Mouse (Mus musculus): Measurements from ENCODE around the gene Bpifb9b. TPM values are rescaled to one million over a fixed set of nuclear protein-coding genes. Genes with fewer than 3 reads are reported as not detected.
A peak's percentile ranks its signal among the peaks of the same experiment; 100 is the strongest.
"Not testable (repeated sequence)": the region's sequence is repeated elsewhere in the genome, so short reads cannot be mapped to it uniquely, and the experiment has no call there.

The Bpifb9b gene
- total and polyA plus RNA-seq, 2 experiments from 2014 or later, result not detected

- whole genome bisulfite sequencing, result 64% methylated on average over 1 of the region's 1 CpGs
- no peak for DNase-seq (ENCODE audit: low spot score)
- peaks cover 36% of the 10 kb centered on the region for H3K36me3 ChIP-seq (replicated peaks; ENCODE audit: control insufficient read depth, insufficient read depth, low read length)
- no peaks in the 10 kb centered on the region for H3K4me1 ChIP-seq (ENCODE audit: control insufficient read depth, insufficient read depth)
- TF ChIP-seq CTCF (IDR thresholded peaks at IDR 0.05; ENCODE audit: low read depth) (no peak), EP300 (IDR thresholded peaks at IDR 0.05; ENCODE audit: low read depth) (no peak)
- ATAC-seq (ENCODE audit: insufficient read depth, low read depth), result no peak
- no peak overlapping the region for H3K27ac ChIP-seq (ENCODE audit: low read depth)
- H3K27me3 ChIP-seq (ENCODE audit: control insufficient read depth, insufficient read depth, low read length), result no peaks in the 10 kb centered on the region
- no peak overlapping the region for H3K9ac ChIP-seq (replicated peaks; ENCODE audit: low read depth, low read length)
- no peaks in the 10 kb centered on the region for H3K9me3 ChIP-seq (replicated peaks; ENCODE audit: control insufficient read depth, low read length)
- H3K4me3 ChIP-seq (ENCODE audit: low read depth, low read length), result no peak overlapping the region
- no peak overlapping the region for H3K4me2 ChIP-seq (ENCODE audit: low read depth, low read length)
These were observed 31.1 kb downstream of the Bpifb9b start for GRCm38 (mm10) chr2:154338161-154338560.

GRCm38 (mm10) chr2:154339356-154339755 lies 32.3 kb downstream of the Bpifb9b start:
- no peak for TF ChIP-seq CTCF (IDR thresholded peaks at IDR 0.05; ENCODE audit: low read depth)
- no peak for TF ChIP-seq EP300 (IDR thresholded peaks at IDR 0.05; ENCODE audit: low read depth)
- Histone ChIP-seq H3K9me3 (replicated peaks; ENCODE audit: control insufficient read depth, low read length) (no peaks in the 10 kb centered on the region), H3K4me3 (ENCODE audit: low read depth, low read length) (no peak overlapping the region), H3K4me2 (ENCODE audit: low read depth, low read length) (no peak overlapping the region), H3K27ac (ENCODE audit: low read depth) (no peak overlapping the region), H3K9ac (replicated peaks; ENCODE audit: low read depth, low read length) (no peak overlapping the region), H3K27me3 (ENCODE audit: control insufficient read depth, insufficient read depth, low read length) (no peaks in the 10 kb centered on the region), H3K36me3 (replicated peaks; ENCODE audit: control insufficient read depth, insufficient read depth, low read length) (peaks cover 42% of the 10 kb centered on the region), H3K4me1 (ENCODE audit: control insufficient read depth, insufficient read depth) (no peaks in the 10 kb centered on the region)
- WGBS, result 64% methylated on average over 2 of the region's 2 CpGs
- DNase-seq (ENCODE audit: low spot score) (no peak), ATAC-seq (ENCODE audit: insufficient read depth, low read depth) (no peak)

- no peaks in the 10 kb centered on the region for H3K4me1 ChIP-seq (ENCODE audit: control insufficient read depth, insufficient read depth)
- no peaks in the 10 kb centered on the region for H3K9me3 ChIP-seq (replicated peaks; ENCODE audit: control insufficient read depth, low read length)
- TF ChIP-seq CTCF (IDR thresholded peaks at IDR 0.05; ENCODE audit: low read depth), result no peak
- no peak for TF ChIP-seq EP300 (IDR thresholded peaks at IDR 0.05; ENCODE audit: low read depth)
- H3K27me3 ChIP-seq (ENCODE audit: control insufficient read depth, insufficient read depth, low read length), result no peaks in the 10 kb centered on the region
- no peak overlapping the region for H3K27ac ChIP-seq (ENCODE audit: low read depth)
- peaks cover 59% of the 10 kb centered on the region for H3K36me3 ChIP-seq (replicated peaks; ENCODE audit: control insufficient read depth, insufficient read depth, low read length)
- 92% methylated on average over 3 of the region's 3 CpGs for WGBS
- H3K4me3 ChIP-seq (ENCODE audit: low read depth, low read length), result no peak overlapping the region
- ATAC-seq (ENCODE audit: insufficient read depth, low read depth) (no peak), DNase-seq (ENCODE audit: low spot score) (no peak)
- H3K9ac ChIP-seq (replicated peaks; ENCODE audit: low read depth, low read length), result no peak overlapping the region
- no peak overlapping the region for H3K4me2 ChIP-seq (ENCODE audit: low read depth, low read length)
These were observed 41.1 kb downstream of the Bpifb9b start for GRCm38 (mm10) chr2:154348152-154348551.

DNA sequence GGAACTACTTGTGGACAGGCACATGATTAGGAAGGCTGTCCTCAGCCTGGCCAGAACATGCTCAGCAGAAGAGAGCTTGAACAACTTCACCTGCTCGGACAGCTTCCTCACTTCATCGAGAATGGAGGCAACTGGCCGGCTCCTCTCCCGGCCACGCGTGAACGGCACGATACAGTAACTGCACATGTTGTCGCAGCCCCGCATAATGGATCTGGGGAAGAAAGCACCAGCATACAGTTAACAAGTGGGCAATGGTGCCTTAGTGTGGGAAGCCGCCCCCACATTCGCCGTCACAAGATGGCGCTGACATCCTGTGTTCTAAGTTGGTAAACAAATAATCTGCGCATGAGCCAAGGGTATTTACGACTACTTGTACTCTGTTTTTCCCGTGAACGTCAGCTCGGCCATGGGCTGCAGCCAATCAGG lies 47.0 kb downstream of the Bpifb9b start:
- WGBS, result 56% methylated on average over 14 of the region's 19 CpGs
- Histone ChIP-seq H3K4me2 (ENCODE audit: low read depth, low read length) (peak overlapping the region; percentile 48), H3K27ac (ENCODE audit: low read depth) (peak overlapping the region; percentile 70), H3K9ac (replicated peaks; ENCODE audit: low read depth, low read length) (peak overlapping the region; percentile 51; the same call in 1 of the 2 replicates), H3K4me3 (ENCODE audit: low read depth, low read length) (peak overlapping the region; percentile 35), H3K36me3 (replicated peaks; ENCODE audit: control insufficient read depth, insufficient read depth, low read length) (peaks cover 39% of the 10 kb centered on the region)
- not testable (repeated sequence) for H3K4me1 ChIP-seq (ENCODE audit: control insufficient read depth, insufficient read depth); H3K27me3 ChIP-seq (ENCODE audit: control insufficient read depth, insufficient read depth, low read length); DNase-seq (ENCODE audit: low spot score); H3K9me3 ChIP-seq (replicated peaks; ENCODE audit: control insufficient read depth, low read length)
- peak; percentile 41; the same call in 1 of the 2 replicates for ATAC-seq (ENCODE audit: insufficient read depth, low read depth)

- no peak overlapping the region for H3K9ac ChIP-seq (replicated peaks; ENCODE audit: low read depth, low read length)
- H3K27ac ChIP-seq (ENCODE audit: low read depth), result no peak overlapping the region
- TF ChIP-seq CTCF (IDR thresholded peaks at IDR 0.05; ENCODE audit: low read depth) (no peak), EP300 (IDR thresholded peaks at IDR 0.05; ENCODE audit: low read depth) (no peak)
- WGBS, result 92% methylated on average over 1 of the region's 1 CpGs
- no peak for DNase-seq (ENCODE audit: low spot score)
- H3K36me3 ChIP-seq (replicated peaks; ENCODE audit: control insufficient read depth, insufficient read depth, low read length), result peaks cover 67% of the 10 kb centered on the region
- H3K4me1 ChIP-seq (ENCODE audit: control insufficient read depth, insufficient read depth), result no peaks in the 10 kb centered on the region
- ATAC-seq (ENCODE audit: insufficient read depth, low read depth), result no peak
- H3K27me3 ChIP-seq (ENCODE audit: control insufficient read depth, insufficient read depth, low read length), result no peaks in the 10 kb centered on the region
- H3K9me3 ChIP-seq (replicated peaks; ENCODE audit: control insufficient read depth, low read length), result no peaks in the 10 kb centered on the region
- no peak overlapping the region for H3K4me2 ChIP-seq (ENCODE audit: low read depth, low read length)
- H3K4me3 ChIP-seq (ENCODE audit: low read depth, low read length), result no peak overlapping the region
These were observed 60.5 kb downstream of the Bpifb9b start for GRCm38 (mm10) chr2:154367510-154367909.

Other genes with a start within 250 kb of the Bpifb9b start
- gene Bpifa3, start 176.9 kb upstream of the Bpifb9b start, total RNA-seq (2014; rRNA removed; ENCODE audit: low replicate concordance), result not detected in 2 replicates
- gene Bpifa3, start 176.9 kb upstream of the Bpifb9b start, polyA plus RNA-seq (2015; fragmentation: Nextera tagmentation; extraction: Ambion mirVana), result not detected in 2 replicates
- not detected in 2 replicates for gene Bpifa1, start 164.3 kb upstream of the Bpifb9b start, total RNA-seq (2014; rRNA removed; ENCODE audit: low replicate concordance)
- 0.66 TPM in 1 of 2 replicates, not detected in the other for gene Bpifa1, start 164.3 kb upstream of the Bpifb9b start, polyA plus RNA-seq (2015; fragmentation: Nextera tagmentation; extraction: Ambion mirVana)
- not detected in 2 replicates for gene Bpifa5, start 144.6 kb upstream of the Bpifb9b start, total RNA-seq (2014; rRNA removed; ENCODE audit: low replicate concordance)
- not detected in 2 replicates for gene Bpifa5, start 144.6 kb upstream of the Bpifb9b start, polyA plus RNA-seq (2015; fragmentation: Nextera tagmentation; extraction: Ambion mirVana)
- gene Bpifb1, start 116.4 kb upstream of the Bpifb9b start, total RNA-seq (2014; rRNA removed; ENCODE audit: low replicate concordance), result 5.8 TPM in 1 of 2 replicates, not detected in the other
- gene Bpifb1, start 116.4 kb upstream of the Bpifb9b start, polyA plus RNA-seq (2015; fragmentation: Nextera tagmentation; extraction: Ambion mirVana), result 0.38 and 1.1 TPM in 2 replicates
- gene Bpifb5, start 83.5 kb upstream of the Bpifb9b start, total RNA-seq (2014; rRNA removed; ENCODE audit: low replicate concordance), result 1.2 TPM in 1 of 2 replicates, not detected in the other
- 0.18 and 0.37 TPM in 2 replicates for gene Bpifb5, start 83.5 kb upstream of the Bpifb9b start, polyA plus RNA-seq (2015; fragmentation: Nextera tagmentation; extraction: Ambion mirVana)
- gene Bpifb9a, start 49.4 kb upstream of the Bpifb9b start, total RNA-seq (2014; rRNA removed; ENCODE audit: low replicate concordance), result not detected in 2 replicates
- gene Bpifb9a, start 49.4 kb upstream of the Bpifb9b start, polyA plus RNA-seq (2015; fragmentation: Nextera tagmentation; extraction: Ambion mirVana), result not detected in 2 replicates
- gene Cdk5rap1, start 65.8 kb downstream of the Bpifb9b start, total RNA-seq (2014; rRNA removed; ENCODE audit: low replicate concordance), result 12.9 and 32.7 TPM in 2 replicates
- gene Cdk5rap1, start 65.8 kb downstream of the Bpifb9b start, polyA plus RNA-seq (2015; fragmentation: Nextera tagmentation; extraction: Ambion mirVana), result 20.5 and 24.9 TPM in 2 replicates
- 139 and 158 TPM in 2 replicates for gene Snta1, start 100.9 kb downstream of the Bpifb9b start, total RNA-seq (2014; rRNA removed; ENCODE audit: low replicate concordance)
- gene Snta1, start 100.9 kb downstream of the Bpifb9b start, polyA plus RNA-seq (2015; fragmentation: Nextera tagmentation; extraction: Ambion mirVana), result 66.9 and 67.8 TPM in 2 replicates
- gene Cbfa2t2, start 129.3 kb downstream of the Bpifb9b start, total RNA-seq (2014; rRNA removed; ENCODE audit: low replicate concordance), result 28.0 and 45.1 TPM in 2 replicates
- gene Cbfa2t2, start 129.3 kb downstream of the Bpifb9b start, polyA plus RNA-seq (2015; fragmentation: Nextera tagmentation; extraction: Ambion mirVana), result 18.1 and 18.2 TPM in 2 replicates
- 2.0 TPM in 1 of 2 replicates, not detected in the other for gene 1700003F12Rik, start 239.9 kb downstream of the Bpifb9b start, total RNA-seq (2014; rRNA removed; ENCODE audit: low replicate concordance)
- gene 1700003F12Rik, start 239.9 kb downstream of the Bpifb9b start, polyA plus RNA-seq (2015; fragmentation: Nextera tagmentation; extraction: Ambion mirVana), result 0.70 and 1.1 TPM in 2 replicates
- 0.23 TPM in 1 of 2 replicates, not detected in the other for gene Actl10, start 244.5 kb downstream of the Bpifb9b start, total RNA-seq (2014; rRNA removed; ENCODE audit: low replicate concordance)
- gene Actl10, start 244.5 kb downstream of the Bpifb9b start, polyA plus RNA-seq (2015; fragmentation: Nextera tagmentation; extraction: Ambion mirVana), result not detected in 2 replicates

Data from heart, postnatal 0 days (tissue).